Mouse (Mus musculus) G1E (cell line): Measurements from ENCODE around the gene Homer2.

Experiments
- CTCF ChIP-seq: IDR thresholded peaks from 2 replicates; pipeline ENCODE4 v1.5.1; 2012; ENCODE audit warnings: low read depth, low read length, inconsistent platforms, mixed read lengths
- POLR2AphosphoS5 ChIP-seq: IDR thresholded peaks from 2 replicates; pipeline ENCODE4 v1.6.1; 2012; ENCODE audit warnings: low read depth, low read length, inconsistent platforms; ENCODE audit not compliant: insufficient replicate concordance

- TF ChIP-seq CTCF = no peak
- TF ChIP-seq POLR2AphosphoS5 = no peak
Observed at GRCm38 (mm10) chr7:81566332-81566731, 141.0 kb downstream of the Homer2 start.
